Mouse (Mus musculus) gastrocnemius, postnatal 25 days (tissue): ENCODE measurements around the gene Fbxw2. TPM values are rescaled to one million over a fixed set of nuclear protein-coding genes. Genes with fewer than 3 reads are reported as not detected.
"Not testable (repeated sequence)": the region's sequence is repeated elsewhere in the genome, so short reads cannot be mapped to it uniquely, and the experiment has no call there.

Experiments used
- DNase-seq: peaks from one replicate; pipeline ENCODE4 v3.0.0; 2022
- long read RNA-seq, 2 experiments: library from polyadenylated mRNA; stranded (forward); transcript quantifications; one replicate each; pipeline ENCODE4 v2.0.0; 2021
- total RNA-seq, 2 experiments: library from RNA; stranded (reverse); gene quantifications; 1 replicate in 1 of 2; 2 replicates in 1 of 2; pipeline ENCODE4 v1.2.3; 2021

The Fbxw2 gene
- total RNA-seq: 10 to 100 TPM; 44.7 TPM
- long read RNA-seq, experiment 1, full-length matches to known transcripts: 20 of 85 reads
- long read RNA-seq, experiment 1, partial matches to known transcripts: 17 of 85 reads
- long read RNA-seq, experiment 1, other reads (novel, unspliced or antisense): 48 of 85 reads
- long read RNA-seq, experiment 2, full-length matches to known transcripts: 18 of 60 reads
- long read RNA-seq, experiment 2, partial matches to known transcripts: 12 of 60 reads
- long read RNA-seq, experiment 2, other reads (novel, unspliced or antisense): 30 of 60 reads

DNA sequence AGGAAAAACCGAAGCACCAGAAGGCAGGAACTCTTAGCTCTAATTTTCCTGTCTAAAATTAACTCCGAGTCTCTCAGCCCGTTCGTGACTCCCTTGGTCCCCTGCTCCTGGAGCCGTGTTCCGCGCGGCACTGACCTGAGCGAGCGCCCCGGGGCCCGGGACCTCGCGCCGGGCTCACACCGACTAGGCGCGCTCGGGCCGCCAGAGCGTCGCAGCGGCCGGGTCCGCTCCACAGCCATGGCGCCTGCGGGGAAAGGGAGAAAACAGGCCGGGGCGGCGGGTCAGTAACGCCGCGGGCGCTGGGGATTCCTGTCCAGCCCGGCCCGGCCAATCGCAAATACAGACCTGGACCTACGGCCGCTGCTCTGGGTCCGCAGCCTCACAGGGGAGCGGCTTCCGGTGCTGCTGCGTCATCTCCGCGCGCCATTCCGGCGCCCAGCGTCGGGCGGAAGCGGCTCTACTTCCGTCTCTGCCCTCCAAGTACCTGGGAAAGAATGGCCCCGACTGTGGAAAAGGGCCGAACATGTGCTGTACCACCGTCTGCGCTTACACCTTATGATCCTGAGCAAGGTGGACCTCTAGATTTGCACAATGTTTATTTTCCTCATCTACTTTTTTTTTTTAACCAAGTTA, at the start of gene Fbxw2:
Gene Fbxw2 (minus strand): TSS at position 485 of the 633 bp plus-strand sequence.
- peak; percentile 91 for DNase-seq

GRCm38 (mm10) chr2:34874816-34875345, 48.8 kb upstream of the Fbxw2 start, which contains the start of gene Psmd5:
Gene Psmd5 (minus strand): TSS chr2:34874968.
- no peak for DNase-seq

- no peak for DNase-seq
Observed at GRCm38 (mm10) chr2:34874271-34874670, 48.2 kb upstream of the Fbxw2 start, which contains the start of gene Cutal. Gene Cutal (plus strand): TSS chr2:34874396.

GRCm38 (mm10) chr2:34870520-34871474, 44.7 kb upstream of the Fbxw2 start:
- DNase-seq: peak; percentile 93

DNA sequence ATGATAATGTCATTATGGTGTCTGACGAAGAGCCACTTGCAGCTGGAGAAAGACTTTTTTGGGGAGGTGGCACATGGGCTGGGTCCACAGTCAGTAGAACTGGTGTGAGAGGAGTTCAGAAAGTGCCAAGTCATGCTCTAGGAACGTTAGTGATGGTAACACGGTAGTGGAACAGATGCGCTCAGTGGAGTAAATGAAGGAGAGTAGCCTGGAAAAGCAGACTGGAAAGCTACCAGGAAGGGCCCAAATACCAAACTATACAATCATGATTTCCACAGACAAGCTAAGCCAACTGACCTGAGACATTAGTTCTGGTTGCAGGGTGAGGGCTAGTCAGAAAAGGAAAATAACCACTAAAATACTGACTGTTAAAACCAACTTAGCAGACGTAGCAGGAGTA, 43.6 kb upstream of the Fbxw2 start:
- DNase-seq: no peak

DNA sequence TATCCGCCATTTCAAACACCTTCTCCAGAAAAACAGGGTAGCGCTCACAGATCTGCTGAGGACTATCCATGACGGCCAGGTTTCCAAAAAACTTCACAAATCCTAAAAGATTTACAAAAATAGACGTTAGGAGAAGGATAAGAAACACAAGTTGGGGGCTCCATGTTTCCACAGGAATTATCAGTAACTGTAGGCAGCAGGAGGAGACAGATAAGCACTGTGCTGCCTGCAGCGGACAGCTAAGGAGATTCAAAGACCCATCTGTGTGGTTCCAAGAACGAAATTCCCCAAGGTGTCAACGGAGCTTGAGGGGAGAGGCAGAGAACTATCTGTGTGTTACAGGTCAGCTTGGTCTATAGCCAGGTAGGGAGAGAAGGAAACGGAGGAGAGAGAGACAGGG, 31.6 kb upstream of the Fbxw2 start:
- DNase-seq: no peak

DNA sequence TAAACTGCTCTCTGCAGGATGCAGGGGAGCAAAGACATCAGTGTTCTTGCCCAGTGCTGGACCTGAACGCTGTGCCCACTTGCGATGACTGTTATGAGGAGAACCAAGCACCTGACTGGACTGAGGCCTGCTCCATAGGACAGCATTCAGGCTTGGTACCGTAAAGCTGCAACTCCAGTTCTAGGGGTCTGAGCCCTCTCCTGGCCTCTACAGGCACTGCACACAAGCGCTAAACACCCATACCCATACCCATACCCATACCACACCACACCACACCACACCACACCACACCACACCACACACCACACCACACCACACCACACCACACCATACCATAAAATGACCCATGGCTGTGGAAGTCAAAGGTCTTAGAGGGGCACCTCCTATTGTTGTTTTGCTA, 29.2 kb upstream of the Fbxw2 start:
- DNase-seq: no peak

DNA sequence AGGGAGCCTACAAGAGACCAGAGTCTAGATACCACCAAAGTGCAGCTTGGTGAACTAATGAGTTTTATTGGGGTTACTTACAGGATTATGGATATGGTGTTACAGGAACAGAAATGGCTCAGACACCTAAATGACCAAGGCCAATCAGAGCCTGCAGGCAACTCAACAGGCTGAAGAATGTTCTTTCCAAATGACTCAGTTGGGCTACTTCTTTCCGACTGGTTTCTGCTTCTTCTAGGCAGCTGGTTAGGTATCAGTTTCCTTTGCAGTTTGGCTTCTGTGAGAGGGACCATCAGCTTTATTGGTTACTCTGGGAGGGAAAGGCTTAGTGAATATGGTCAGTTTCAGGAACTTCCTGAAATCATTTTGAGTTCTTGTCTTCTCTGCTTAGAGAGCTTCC, 21.6 kb upstream of the Fbxw2 start:
- no peak for DNase-seq

DNA sequence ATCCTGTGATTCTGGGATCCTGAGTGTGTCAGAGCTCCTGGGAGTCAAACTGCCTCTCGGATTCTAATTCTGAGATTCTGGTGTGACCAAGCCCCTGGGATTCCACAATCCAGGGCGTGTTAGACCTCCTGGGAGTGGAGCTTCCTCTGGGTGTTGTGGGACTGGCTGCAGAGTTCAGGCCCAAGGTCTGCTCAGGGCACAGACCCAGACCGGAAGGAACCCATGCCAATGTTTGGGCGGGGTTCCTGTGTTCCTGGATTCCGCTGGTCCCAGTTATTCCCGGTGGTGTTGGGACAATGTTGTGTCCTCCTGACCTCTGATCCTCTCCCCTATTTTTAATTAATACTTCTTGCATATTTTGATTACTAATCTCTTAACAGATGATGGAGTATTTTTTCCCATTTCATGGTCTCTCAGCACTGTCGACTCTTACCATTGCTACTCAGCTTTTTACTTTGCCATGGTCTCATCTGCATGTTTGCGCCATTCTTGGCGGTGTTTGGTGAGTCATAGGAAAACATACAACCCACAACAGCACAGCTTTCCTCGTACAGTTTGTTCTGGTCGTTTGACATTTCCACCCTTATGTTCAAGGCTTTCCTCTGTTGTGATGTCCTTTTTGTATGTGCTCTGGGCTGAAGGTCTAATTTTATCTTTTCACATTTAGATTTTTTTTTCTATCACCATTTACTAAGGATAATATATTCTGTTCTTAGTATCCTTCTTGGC, 17.3 kb upstream of the Fbxw2 start:
- DNase-seq: peak; percentile 66

- DNase-seq: no peak
Observed at GRCm38 (mm10) chr2:34841706-34842105, 15.6 kb upstream of the Fbxw2 start.

DNA sequence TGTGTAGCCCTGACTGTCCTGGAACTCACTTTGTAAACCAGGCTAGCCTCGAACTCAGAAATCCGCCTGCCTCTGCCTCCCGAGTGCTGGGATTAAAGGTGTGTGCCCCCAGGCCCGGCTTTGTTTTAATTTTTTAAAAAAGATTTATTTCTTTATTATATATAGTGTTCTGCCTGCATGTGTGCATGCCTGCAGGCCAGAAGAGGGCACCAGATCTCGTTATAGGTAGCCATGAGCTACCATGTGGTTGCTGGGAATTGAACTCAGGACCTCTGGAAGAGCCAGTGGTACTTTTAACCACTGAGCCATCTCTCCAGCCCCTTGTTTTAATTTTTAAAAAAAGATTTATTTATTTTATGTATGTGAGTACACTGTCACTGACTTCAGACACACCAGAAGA, 14.0 kb upstream of the Fbxw2 start:
- not testable (repeated sequence) for DNase-seq

- DNase-seq: no peak
Observed at GRCm38 (mm10) chr2:34835669-34836068, 9.6 kb upstream of the Fbxw2 start.

GRCm38 (mm10) chr2:34833624-34834023, 7.5 kb upstream of the Fbxw2 start:
- no peak for DNase-seq

DNA sequence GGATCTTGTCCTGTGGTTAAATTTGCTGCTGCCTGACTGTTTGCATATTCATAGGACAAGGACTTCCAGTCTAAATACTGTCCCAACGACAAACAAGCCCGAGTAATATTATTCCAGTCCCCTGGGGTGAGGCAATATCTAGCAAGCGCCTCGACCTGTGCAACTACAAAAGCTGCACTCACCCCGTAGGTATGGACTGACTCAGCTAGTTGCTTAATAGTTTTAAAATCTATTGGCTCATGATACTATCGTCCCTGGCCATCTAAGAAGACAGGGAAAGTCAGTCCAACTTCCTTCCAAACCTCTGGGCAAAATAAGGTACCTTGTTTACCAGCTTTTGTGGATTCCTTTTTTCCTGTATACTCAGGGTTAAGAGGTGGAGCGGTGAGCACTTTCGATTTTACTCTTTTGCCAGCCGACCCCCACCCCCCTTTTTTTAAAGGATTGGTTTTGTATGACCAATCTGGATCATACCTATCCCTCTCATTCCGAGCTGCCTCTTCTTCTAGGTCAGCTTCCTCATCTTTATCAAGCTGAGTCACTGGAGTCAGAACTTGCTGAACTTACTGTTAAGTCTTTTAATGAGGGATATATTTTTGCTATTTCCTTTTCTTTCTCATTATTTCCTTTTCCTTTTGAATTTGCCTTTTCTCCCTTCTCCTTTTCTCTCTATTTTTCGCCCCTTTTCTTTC, 6.8 kb upstream of the Fbxw2 start, which contains the start of gene Gm34653:
Gene Gm34653 (plus strand): TSS at position 242 of the 692 bp plus-strand sequence.
- DNase-seq: not testable (repeated sequence)

- DNase-seq: not testable (repeated sequence)
Observed at GRCm38 (mm10) chr2:34830066-34830465, 4.0 kb upstream of the Fbxw2 start.

- no peak for DNase-seq
Observed at GRCm38 (mm10) chr2:34828026-34828425, 1.9 kb upstream of the Fbxw2 start.

DNA sequence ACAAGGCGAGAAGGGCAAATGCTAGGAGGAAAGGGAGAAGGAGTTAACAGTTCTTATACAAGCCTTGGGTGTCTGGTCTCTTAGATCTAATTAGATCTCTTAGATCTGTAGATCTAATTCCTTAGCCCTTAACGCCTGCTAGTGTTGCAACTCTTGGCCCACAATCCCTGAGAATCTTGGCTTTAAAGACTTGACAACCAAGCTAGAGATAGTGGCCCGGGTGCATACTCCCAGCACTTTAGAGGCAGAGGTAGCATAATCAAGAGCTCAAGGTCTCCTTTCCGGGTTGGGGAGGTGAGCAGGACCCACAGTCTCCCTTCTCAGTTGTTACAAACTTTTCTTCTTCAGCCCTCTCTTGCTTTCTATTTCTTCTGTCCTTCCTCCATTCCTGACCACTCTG, 1.5 kb upstream of the Fbxw2 start:
- no peak for DNase-seq

DNA sequence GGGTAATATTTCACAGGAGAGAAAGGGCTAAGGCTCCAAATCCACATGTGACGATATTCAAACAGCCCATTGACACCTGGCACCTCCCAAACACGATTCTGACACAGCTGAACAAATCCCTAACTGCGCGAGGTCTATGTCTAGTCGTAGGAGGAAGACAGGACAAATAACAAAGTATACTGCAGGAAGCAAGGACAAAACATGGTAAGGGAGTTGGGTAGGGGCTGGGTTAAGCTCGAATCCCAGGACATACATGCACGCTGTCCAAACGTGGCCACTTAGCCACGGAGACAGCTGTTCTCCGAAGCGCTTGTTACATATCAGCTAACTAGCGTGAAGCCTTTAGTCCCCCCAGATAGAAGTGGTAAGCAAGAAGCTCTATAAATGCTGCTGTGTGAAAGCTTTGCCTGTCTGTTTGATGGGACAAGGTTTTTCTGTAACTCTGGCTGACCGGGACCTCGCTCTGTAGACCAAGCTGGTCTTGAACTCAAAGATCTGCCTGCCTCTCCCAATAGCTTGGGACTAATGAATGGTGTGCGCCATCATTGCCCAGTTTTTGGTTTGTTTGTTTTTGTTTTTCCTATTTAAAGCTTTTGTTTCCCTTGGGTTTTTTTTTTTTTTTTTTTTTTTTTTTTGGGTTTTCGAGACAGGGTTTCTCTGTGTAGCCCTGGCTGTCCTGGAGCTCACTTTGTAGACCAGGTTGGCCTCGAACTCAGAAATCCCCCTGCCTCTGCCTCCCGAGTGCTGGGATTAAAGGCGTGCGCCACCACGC, 535 bp upstream of the Fbxw2 start:
- DNase-seq: no peak

DNA sequence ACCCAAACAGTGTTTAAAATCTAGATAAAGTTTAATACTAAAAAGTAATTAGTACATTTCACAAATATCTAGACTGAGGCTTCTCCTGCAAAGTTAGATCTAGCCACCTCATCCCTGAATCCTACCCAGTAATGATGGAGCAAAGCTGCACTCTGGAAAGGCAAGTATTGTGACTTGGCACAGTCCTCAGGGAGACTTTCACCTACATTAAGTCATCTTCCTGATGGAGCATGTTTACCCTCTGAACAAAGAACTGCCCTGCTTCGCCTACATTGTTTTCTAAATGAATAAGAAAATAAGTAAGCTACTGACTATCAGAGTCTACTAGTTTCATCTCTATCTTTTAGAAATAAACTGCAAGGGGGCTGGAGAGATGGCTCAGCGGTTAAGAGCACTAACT, 7.6 kb downstream of the Fbxw2 start:
- DNase-seq: no peak

GRCm38 (mm10) chr2:34815893-34816292, 10.2 kb downstream of the Fbxw2 start:
- not testable (repeated sequence) for DNase-seq
